Mouse (Mus musculus) limb, embryonic 12.5 days (tissue): ENCODE results near the gene Dgkq. TPM values are rescaled to one million over a fixed set of nuclear protein-coding genes. Genes with fewer than 3 reads are reported as not detected.

Source experiments
- ATAC-seq: fragments of 200-750 bp; cut with Nextera tagmentation; 2 replicates; pipeline ENCODE4 v1.8.0; 2017; ENCODE audit warnings: low read depth, moderate TSS enrichment; ENCODE audit not compliant: insufficient number of reproducible peaks, insufficient read depth, low FRiP score, low TSS enrichment
- H3K27ac ChIP-seq: fragments of 300-500 bp; sonication (generic); 2 replicates; pipeline ENCODE4 v1.5.1; 2016; ENCODE audit warnings: mild to moderate bottlenecking, moderate library complexity
- H3K27me3 ChIP-seq: fragments of 300-500 bp; sonication (generic); 2 replicates; pipeline ENCODE4 v1.6.1; 2016; ENCODE audit warnings: mild to moderate bottlenecking, moderate library complexity
- H3K36me3 ChIP-seq: fragments of 300-500 bp; sonication (generic); 2 replicates; pipeline ENCODE4 v1.6.1; 2016; ENCODE audit warnings: mild to moderate bottlenecking, moderate library complexity
- H3K4me1 ChIP-seq: fragments of 300-500 bp; sonication (generic); replicated peaks from 2 replicates; pipeline ENCODE4 v1.6.1; 2016
- H3K4me2 ChIP-seq: fragments of 300-500 bp; sonication (generic); 2 replicates; pipeline ENCODE4 v1.6.1; 2016; ENCODE audit warnings: mild to moderate bottlenecking, moderate library complexity
- H3K4me3 ChIP-seq: fragments of 300-500 bp; sonication (generic); replicated peaks from 2 replicates; pipeline ENCODE4 v1.5.1; 2016; ENCODE audit warnings: mild to moderate bottlenecking
- H3K9ac ChIP-seq: fragments of 300-500 bp; sonication (generic); replicated peaks from 2 replicates; pipeline ENCODE4 v1.6.1; 2016; ENCODE audit warnings: mild to moderate bottlenecking, moderate library complexity
- H3K9me3 ChIP-seq: fragments of 300-500 bp; sonication (generic); 2 replicates; pipeline ENCODE4 v1.6.1; 2016; ENCODE audit warnings: mild to moderate bottlenecking, moderate library complexity
- WGBS: fragments of 180-500 bp; shearing (Covaris S2); methylation state at CpG from one replicate; pipeline ENCODE4 v1.1.7; 2016; 5-methylcytosine and 5-hydroxymethylcytosine counted together
- polyA plus RNA-seq: library from polyadenylated mRNA; unstranded; fragments of >200 nt; fragmentation: Nextera tagmentation; extraction: Ambion mirVana; gene quantifications from 2 replicates; pipeline ENCODE4 v1.2.1, GENCODE M21; 2016

Dgkq gene
- polyA plus RNA-seq, 1 experiment from 2014 or later, result 17.6 TPM

GRCm38 (mm10) chr5:108689091-108689490, 19.6 kb upstream of the Dgkq start:
- Histone ChIP-seq H3K4me2 (no peak overlapping the region), H3K4me1 (peaks cover 20% of the 10 kb centered on the region), H3K27ac (no peak overlapping the region), H3K27me3 (peaks cover 9% of the 10 kb centered on the region; the same call in 1 of the 2 replicates), H3K4me3 (no peak overlapping the region), H3K9me3 (no peaks in the 10 kb centered on the region), H3K9ac (no peak overlapping the region), H3K36me3 (peaks cover 11% of the 10 kb centered on the region; the same call in 1 of the 2 replicates)
- no peak for ATAC-seq
- 76% methylated on average over 5 of the region's 5 CpGs for WGBS

GRCm38 (mm10) chr5:108680871-108681270, 11.4 kb upstream of the Dgkq start:
- 91% methylated on average over 6 of the region's 6 CpGs for WGBS
- no peak overlapping the region for H3K4me2 ChIP-seq
- ATAC-seq, result no peak
- peaks cover 12% of the 10 kb centered on the region; the same call in 1 of the 2 replicates for H3K36me3 ChIP-seq
- no peak overlapping the region for H3K4me3 ChIP-seq
- H3K4me1 ChIP-seq, result peaks cover 16% of the 10 kb centered on the region
- no peak overlapping the region for H3K27ac ChIP-seq
- H3K27me3 ChIP-seq, result no peaks in the 10 kb centered on the region
- no peak overlapping the region for H3K9ac ChIP-seq
- no peaks in the 10 kb centered on the region for H3K9me3 ChIP-seq

- no peak overlapping the region for H3K27ac ChIP-seq
- H3K36me3 ChIP-seq, result 0 out of 2 replicates have a peak, but pooled peaks cover 7% of the 10 kb centered on the region
- 51% methylated on average over 3 of the region's 3 CpGs for WGBS
- peaks cover 18% of the 10 kb centered on the region for H3K4me1 ChIP-seq
- ATAC-seq, result no peak
- no peaks in the 10 kb centered on the region for H3K27me3 ChIP-seq
- H3K9me3 ChIP-seq, result no peaks in the 10 kb centered on the region
- H3K4me3 ChIP-seq, result no peak overlapping the region
- no peak overlapping the region for H3K9ac ChIP-seq
- no peak overlapping the region for H3K4me2 ChIP-seq
Measured at GRCm38 (mm10) chr5:108679909-108680308, 10.4 kb upstream of the Dgkq start.

- peak overlapping the region; percentile 53 for H3K27ac ChIP-seq
- H3K4me1 ChIP-seq, result peaks cover 23% of the 10 kb centered on the region
- ATAC-seq, result no peak
- no peaks in the 10 kb centered on the region for H3K9me3 ChIP-seq
- H3K4me3 ChIP-seq, result no peak overlapping the region
- WGBS, result 85% methylated on average over 6 of the region's 6 CpGs
- no peak overlapping the region for H3K9ac ChIP-seq
- H3K36me3 ChIP-seq, result peaks cover 3% of the 10 kb centered on the region; the same call in 1 of the 2 replicates
- H3K27me3 ChIP-seq, result no peaks in the 10 kb centered on the region
- H3K4me2 ChIP-seq, result no peak overlapping the region
Measured at GRCm38 (mm10) chr5:108678296-108678854, 8.9 kb upstream of the Dgkq start.

DNA sequence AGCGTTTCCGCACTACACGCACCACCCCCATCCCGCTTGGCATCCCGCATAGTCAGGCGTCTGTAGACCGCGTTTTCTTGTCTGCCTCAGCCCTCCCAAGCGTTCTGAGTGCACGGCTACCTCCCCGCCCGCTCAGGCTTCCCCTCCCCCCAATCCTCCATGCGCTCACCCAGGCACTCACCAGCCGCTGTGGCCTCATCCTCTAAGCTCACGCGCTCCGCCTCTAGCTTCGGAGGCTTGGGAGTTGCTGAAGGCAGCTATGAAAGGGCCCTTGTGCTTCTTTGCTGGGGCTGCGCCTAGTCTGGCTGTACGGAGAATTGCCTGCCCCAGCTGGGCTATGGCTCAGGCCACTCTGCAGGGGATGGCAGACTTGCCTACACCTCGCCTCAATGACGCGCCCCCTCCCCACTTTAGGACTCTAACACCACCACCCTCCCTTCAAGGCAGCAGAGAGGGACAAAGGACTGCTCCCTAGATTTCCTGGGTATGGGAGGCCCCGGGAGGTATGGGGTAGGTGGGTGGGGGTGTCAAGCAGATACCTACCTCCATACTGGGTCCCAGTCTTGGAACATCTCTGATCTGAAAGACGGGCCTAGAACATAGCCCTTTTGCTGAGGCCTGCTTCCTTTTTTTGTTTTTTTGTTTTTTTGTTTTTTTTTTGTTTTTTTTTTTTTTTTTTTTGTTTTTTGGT, 8.3 kb upstream of the Dgkq start:
- H3K4me3 ChIP-seq, result peak overlapping the region; percentile 37
- 5% methylated on average over 25 of the region's 25 CpGs for WGBS

DNA sequence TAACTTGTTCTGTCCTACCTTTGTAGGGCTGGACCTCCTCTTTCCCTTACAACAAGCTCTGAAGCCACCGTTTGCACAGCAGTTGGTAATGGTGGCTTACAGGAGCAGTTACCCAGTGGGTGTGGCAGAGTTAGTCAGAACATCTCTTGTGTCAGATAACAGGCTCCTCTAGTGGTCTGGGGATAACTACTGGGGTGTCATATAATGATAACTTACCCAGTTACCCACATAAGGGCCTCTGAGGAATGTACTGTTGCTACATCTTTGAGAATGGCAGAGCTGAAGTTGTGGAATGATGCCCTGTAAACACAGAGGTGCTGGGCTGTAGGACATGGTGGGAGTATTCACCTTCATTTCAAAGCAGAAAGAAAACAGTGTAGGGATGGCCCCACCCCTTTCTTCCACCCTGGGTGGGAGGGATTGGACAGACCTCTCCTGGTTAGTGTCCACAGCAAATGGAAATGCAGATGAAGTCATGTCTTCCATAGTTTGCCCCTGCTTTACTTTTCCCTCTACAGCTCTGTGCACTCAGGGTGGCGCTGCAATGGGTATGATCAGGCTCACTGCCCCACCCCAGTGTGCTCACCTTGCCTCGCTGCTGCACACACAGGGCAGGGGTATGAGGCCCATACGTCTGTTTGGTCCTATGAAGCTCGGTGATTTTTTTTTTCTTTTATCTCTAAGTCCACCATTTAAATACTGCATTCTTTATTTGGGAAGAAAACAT, 7.5 kb upstream of the Dgkq start:
- 8% methylated on average over 5 of the region's 5 CpGs for WGBS
- H3K4me2 ChIP-seq, result peak overlapping the region; percentile 55

More for the DNA sequence above, 8.3 kb upstream of the Dgkq start:
- peaks cover 10% of the 10 kb centered on the region for H3K36me3 ChIP-seq
- H3K4me2 ChIP-seq, result peak overlapping the region; percentile 55
- peak overlapping the region; percentile 55 for H3K9ac ChIP-seq
- peak overlapping the region; percentile 91 for H3K27ac ChIP-seq
- no peaks in the 10 kb centered on the region for H3K27me3 ChIP-seq
- H3K4me1 ChIP-seq, result peaks cover 23% of the 10 kb centered on the region
- no peaks in the 10 kb centered on the region for H3K9me3 ChIP-seq
- ATAC-seq, result peak; percentile 84

DNA sequence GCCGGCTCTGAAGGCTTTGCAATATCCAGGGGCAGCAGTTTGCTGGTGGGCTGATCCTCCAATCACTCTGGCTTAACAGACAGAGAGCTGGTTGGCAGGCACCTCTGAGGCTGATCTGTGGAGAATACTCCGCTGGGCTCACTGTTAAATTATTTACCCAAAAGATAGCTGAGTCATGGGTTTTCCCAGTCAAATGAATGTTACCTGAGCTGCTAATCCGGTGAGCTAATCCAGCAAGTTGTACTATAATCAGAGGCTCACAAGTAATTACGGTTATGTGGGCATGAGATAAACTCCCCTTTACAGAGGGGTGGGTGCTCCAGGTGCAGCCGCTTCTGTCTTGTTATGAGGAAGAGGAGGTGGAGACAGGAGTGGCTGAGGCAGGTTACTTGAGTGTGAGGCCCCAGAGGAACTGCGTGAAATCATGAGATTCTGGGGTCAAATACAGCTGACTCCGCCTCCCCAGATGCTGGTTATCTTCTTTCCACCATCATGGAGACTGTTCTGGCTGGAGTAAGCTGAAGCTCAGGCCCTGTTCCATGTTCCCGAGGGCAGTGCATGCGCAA, 5.9 kb upstream of the Dgkq start, which contains the start of gene Slc26a1:
Gene Slc26a1, minus strand, starts transcription at position 319 of the 566 bp plus-strand sequence.
- H3K4me3 ChIP-seq, result no peak within 1 kb of the TSS
- no peak within 1 kb of the TSS for H3K9ac ChIP-seq
- peaks cover 24% of the 10 kb centered on the region for H3K4me1 ChIP-seq
- H3K36me3 ChIP-seq, result peaks cover 23% of the 10 kb centered on the region
- no peaks in the 10 kb centered on the region for H3K27me3 ChIP-seq
- H3K27ac ChIP-seq, result no peak within 1 kb of the TSS
- no peak within 1 kb of the TSS for H3K4me2 ChIP-seq
- ATAC-seq, result no peak
- no peaks in the 10 kb centered on the region for H3K9me3 ChIP-seq
- WGBS, result 81% methylated on average over 9 of the region's 9 CpGs

More for the DNA sequence above, 7.5 kb upstream of the Dgkq start:
- H3K27me3 ChIP-seq, result no peaks in the 10 kb centered on the region
- peaks cover 18% of the 10 kb centered on the region for H3K36me3 ChIP-seq
- H3K4me3 ChIP-seq, result peak overlapping the region; percentile 37
- no peaks in the 10 kb centered on the region for H3K9me3 ChIP-seq
- no peak for ATAC-seq
- H3K9ac ChIP-seq, result peak overlapping the region; percentile 55
- H3K4me1 ChIP-seq, result peaks cover 23% of the 10 kb centered on the region
- H3K27ac ChIP-seq, result peak overlapping the region; percentile 91

GRCm38 (mm10) chr5:108674624-108675023, 5.2 kb upstream of the Dgkq start:
- no peaks in the 10 kb centered on the region for H3K9me3 ChIP-seq
- H3K36me3 ChIP-seq, result peaks cover 23% of the 10 kb centered on the region
- 85% methylated on average over 2 of the region's 2 CpGs for WGBS
- no peaks in the 10 kb centered on the region for H3K27me3 ChIP-seq
- H3K4me2 ChIP-seq, result no peak overlapping the region
- H3K4me1 ChIP-seq, result peaks cover 31% of the 10 kb centered on the region
- no peak overlapping the region for H3K4me3 ChIP-seq
- no peak overlapping the region for H3K27ac ChIP-seq
- no peak overlapping the region for H3K9ac ChIP-seq
- no peak for ATAC-seq

GRCm38 (mm10) chr5:108671757-108672156, 2.3 kb upstream of the Dgkq start:
- H3K4me3 ChIP-seq, result no peak overlapping the region
- H3K27me3 ChIP-seq, result no peaks in the 10 kb centered on the region
- no peak overlapping the region for H3K27ac ChIP-seq
- H3K4me1 ChIP-seq, result peaks cover 21% of the 10 kb centered on the region
- ATAC-seq, result no peak
- no peak overlapping the region for H3K4me2 ChIP-seq
- 94% methylated on average over 12 of the region's 12 CpGs for WGBS
- no peak overlapping the region for H3K9ac ChIP-seq
- peaks cover 23% of the 10 kb centered on the region for H3K36me3 ChIP-seq
- H3K9me3 ChIP-seq, result no peaks in the 10 kb centered on the region

- H3K9ac ChIP-seq, result no peak overlapping the region
Measured at GRCm38 (mm10) chr5:108670785-108671184, 1.3 kb upstream of the Dgkq start.

GRCm38 (mm10) chr5:108669986-108670385, 514 bp upstream of the Dgkq start:
- H3K27ac ChIP-seq, result no peak overlapping the region; the same call in 1 of the 2 replicates
- no peak for ATAC-seq
- no peaks in the 10 kb centered on the region for H3K27me3 ChIP-seq
- peaks cover 23% of the 10 kb centered on the region for H3K36me3 ChIP-seq
- H3K9me3 ChIP-seq, result no peaks in the 10 kb centered on the region
- H3K4me2 ChIP-seq, result peak overlapping the region; percentile 75
- no peak overlapping the region for H3K9ac ChIP-seq
- WGBS, result 75% methylated on average over 9 of the region's 9 CpGs
- peaks cover 15% of the 10 kb centered on the region for H3K4me1 ChIP-seq
- peak overlapping the region; percentile 53 for H3K4me3 ChIP-seq

More at GRCm38 (mm10) chr5:108670785-108671184, 1.3 kb upstream of the Dgkq start:
- peaks cover 18% of the 10 kb centered on the region for H3K4me1 ChIP-seq
- H3K27me3 ChIP-seq, result no peaks in the 10 kb centered on the region
- no peak for ATAC-seq
- H3K4me2 ChIP-seq, result no peak overlapping the region
- H3K36me3 ChIP-seq, result peaks cover 23% of the 10 kb centered on the region
- no peak overlapping the region for H3K4me3 ChIP-seq
- H3K9me3 ChIP-seq, result no peaks in the 10 kb centered on the region
- H3K27ac ChIP-seq, result no peak overlapping the region
